Mouse (Mus musculus) MEL (cell line): ENCODE data around the gene Med12l. TPM values are rescaled to one million over a fixed set of nuclear protein-coding genes. Genes with fewer than 3 reads are reported as not detected.

Experiments
- DNase-seq: peaks from one replicate; pipeline ENCODE4 v3.0.0; 2011; ENCODE audit warnings: low read depth, low spot score
- H3K27ac ChIP-seq: 2 replicates; pipeline ENCODE4 v1.5.1; 2012; ENCODE audit warnings: low read depth, mild to moderate bottlenecking, control low read depth, low read length, moderate library complexity; ENCODE audit not compliant: control insufficient read depth
- H3K27me3 ChIP-seq, 2 experiments: fragments of 150-350 bp in 1 of 2; sonication (generic) in 1 of 2; 2 replicates each; pipeline ENCODE4 v1.6.1; 2012; ENCODE audit warnings: low read length in 2 of 2, mild to moderate bottlenecking in 2 of 2, improper control_type of control experiment in 1 of 2, moderate library complexity in 1 of 2; ENCODE audit not compliant: insufficient read depth in 2 of 2, control insufficient read depth in 1 of 2
- H3K36me3 ChIP-seq, 2 experiments: 2 replicates each; pipeline ENCODE4 v1.6.1; 2012 to 2014; ENCODE audit warnings: low read length in 2 of 2, improper control_type of control experiment in 1 of 2, inconsistent platforms in 1 of 2, mild to moderate bottlenecking in 1 of 2; ENCODE audit not compliant: insufficient read depth in 2 of 2, control insufficient read depth in 1 of 2
- H3K4me1 ChIP-seq, 2 experiments: fragments of 150-350 bp in 1 of 2; sonication (generic) in 1 of 2; 2 replicates each; pipeline ENCODE4 v1.6.1; 2012; ENCODE audit warnings: low read length in 2 of 2, improper control_type of control experiment in 1 of 2, mild to moderate bottlenecking in 1 of 2; ENCODE audit not compliant: insufficient read depth in 2 of 2, control insufficient read depth in 1 of 2
- H3K4me3 ChIP-seq, 2 experiments: fragments of 150-350 bp in 1 of 2; sonication (generic) in 1 of 2; 2 replicates each; pipeline ENCODE4 v1.5.1; 2012; ENCODE audit warnings: low read depth in 2 of 2, low read length in 2 of 2, mild to moderate bottlenecking in 2 of 2, moderate library complexity in 2 of 2, control low read depth in 1 of 2, improper control_type of control experiment in 1 of 2; ENCODE audit not compliant: control insufficient read depth in 1 of 2, insufficient read depth in 1 of 2
- H3K79me2 ChIP-seq: 2 replicates; pipeline ENCODE4 v1.6.1; 2012; ENCODE audit warnings: mild to moderate bottlenecking, low read length, moderate library complexity; ENCODE audit not compliant: control insufficient read depth, poor library complexity, insufficient read depth
- H3K9ac ChIP-seq: 2 replicates; pipeline ENCODE4 v1.6.1; 2012; ENCODE audit warnings: low read depth, mild to moderate bottlenecking, control low read depth, low read length, moderate library complexity; ENCODE audit not compliant: control insufficient read depth, poor library complexity, severe bottlenecking
- H3K9me3 ChIP-seq: fragments of 150-350 bp; sonication (generic); replicated peaks from 2 replicates; pipeline ENCODE4 v1.6.1; 2012; ENCODE audit warnings: mild to moderate bottlenecking, low read length, improper control_type of control experiment, moderate library complexity; ENCODE audit not compliant: insufficient read depth
- CHD2 ChIP-seq: IDR thresholded peaks from 2 replicates; pipeline ENCODE4 v1.6.1; 2011; ENCODE audit warnings: low read length, improper control_type of control experiment
- ELF1 ChIP-seq: IDR thresholded peaks from 2 replicates; pipeline ENCODE4 v1.6.1; 2014; ENCODE audit warnings: low read depth, mild to moderate bottlenecking, inconsistent platforms, low read length, improper control_type of control experiment, moderate library complexity
- JUND ChIP-seq: IDR thresholded peaks from 2 replicates; pipeline ENCODE4 v1.6.1; 2011; ENCODE audit warnings: low read depth, mild to moderate bottlenecking, improper control_type of control experiment, low read length
- KAT2A ChIP-seq: conservative IDR thresholded peaks from 2 replicates; pipeline ENCODE4 v1.6.1; 2012; ENCODE audit warnings: low read depth, low read length, improper control_type of control experiment, inconsistent platforms
- MAZ ChIP-seq: IDR thresholded peaks from 2 replicates; pipeline ENCODE4 v1.6.1; 2012; ENCODE audit warnings: low read depth, mild to moderate bottlenecking, inconsistent platforms, low read length, improper control_type of control experiment
- MXI1 ChIP-seq: IDR thresholded peaks from 2 replicates; pipeline ENCODE4 v1.6.1; 2011; ENCODE audit warnings: mild to moderate bottlenecking, low read depth, low read length, improper control_type of control experiment
- MYB ChIP-seq: IDR thresholded peaks from 2 replicates; pipeline ENCODE4 v1.6.1; 2011; ENCODE audit warnings: mild to moderate bottlenecking, low read depth, low read length, improper control_type of control experiment
- MYC ChIP-seq: IDR thresholded peaks from 2 replicates; pipeline ENCODE4 v1.6.1; 2011; ENCODE audit warnings: low read depth, mild to moderate bottlenecking, low read length, improper control_type of control experiment, moderate library complexity
- NELFE ChIP-seq: IDR thresholded peaks from 2 replicates; pipeline ENCODE4 v1.6.1; 2011; ENCODE audit warnings: low read depth, low read length, improper control_type of control experiment
- NRF1 ChIP-seq: IDR thresholded peaks from 2 replicates; pipeline ENCODE4 v1.6.1; 2014; ENCODE audit warnings: low read depth, mild to moderate bottlenecking, inconsistent platforms, low read length, improper control_type of control experiment, moderate library complexity; ENCODE audit not compliant: poor library complexity, insufficient read depth, severe bottlenecking
- POLR2A ChIP-seq, 2 experiments: IDR thresholded peaks; 2 replicates each; pipeline ENCODE4 v1.6.1; 2011 to 2012; ENCODE audit warnings: low read length in 2 of 2, mild to moderate bottlenecking in 2 of 2, control low read depth in 1 of 2, improper control_type of control experiment in 1 of 2, low read depth in 1 of 2, moderate library complexity in 1 of 2; ENCODE audit not compliant: control insufficient read depth in 1 of 2, insufficient read depth in 1 of 2, poor library complexity in 1 of 2
- RCOR1 ChIP-seq: IDR thresholded peaks from 2 replicates; pipeline ENCODE4 v1.6.1; 2012; ENCODE audit warnings: low read depth, mild to moderate bottlenecking, inconsistent platforms, low read length, improper control_type of control experiment
- TAL1 ChIP-seq: IDR thresholded peaks from 2 replicates; pipeline ENCODE4 v1.6.1; 2012; ENCODE audit warnings: mild to moderate bottlenecking, inconsistent platforms, low read length, moderate library complexity, mixed read lengths
- TCF12 ChIP-seq: IDR thresholded peaks from 2 replicates; pipeline ENCODE4 v1.6.1; 2014; ENCODE audit warnings: low read depth, mild to moderate bottlenecking, inconsistent platforms, low read length, improper control_type of control experiment, moderate library complexity
- UBTF ChIP-seq: IDR thresholded peaks from 2 replicates; pipeline ENCODE4 v1.6.1; 2012; ENCODE audit warnings: low read depth, mild to moderate bottlenecking, inconsistent platforms, low read length, improper control_type of control experiment, moderate library complexity, borderline replicate concordance; ENCODE audit not compliant: insufficient read depth
- USF2 ChIP-seq, 2 experiments: IDR thresholded peaks; 2 replicates each; pipeline ENCODE4 v1.6.1; 2011 to 2012; ENCODE audit warnings: improper control_type of control experiment in 2 of 2, low read length in 2 of 2, borderline replicate concordance in 1 of 2, inconsistent platforms in 1 of 2, low read depth in 1 of 2, mild to moderate bottlenecking in 1 of 2; ENCODE audit not compliant: insufficient read depth in 1 of 2
- ZC3H11A ChIP-seq: IDR thresholded peaks from 2 replicates; pipeline ENCODE4 v1.6.1; 2012; ENCODE audit warnings: low read depth, mild to moderate bottlenecking, inconsistent platforms, low read length, improper control_type of control experiment
- ZKSCAN1 ChIP-seq: IDR thresholded peaks from 2 replicates; pipeline ENCODE4 v1.6.1; 2012; ENCODE audit warnings: low read depth, mild to moderate bottlenecking, inconsistent platforms, low read length, improper control_type of control experiment, moderate library complexity
- ZMIZ1 ChIP-seq: IDR thresholded peaks from 2 replicates; pipeline ENCODE4 v1.6.1; 2012; ENCODE audit warnings: low read depth, mild to moderate bottlenecking, inconsistent platforms, low read length, improper control_type of control experiment, moderate library complexity
- polyA plus RNA-seq, 2 experiments: library from polyadenylated mRNA; stranded (reverse) in 1 of 2; unstranded in 1 of 2; fragments of >175 nt in 1 of 2; fragments of >200 nt in 1 of 2; gene quantifications; 2 replicates each; pipeline versions ENCODE4 v1.2.1 to v1.2.4; 2012; ENCODE audit warnings: low replicate concordance in 2 of 2, low read depth in 1 of 2; ENCODE audit not compliant: insufficient read length in 2 of 2, insufficient read depth in 1 of 2, missing spikeins in 1 of 2
- total RNA-seq: library from RNA; depleted of rRNA; stranded (reverse); fragments of 300-350 nt; gene quantifications from 2 replicates; pipeline ENCODE4 v1.2.3, GENCODE M21; 2012

Gene Med12l
- total and polyA plus RNA-seq, 3 experiments = 0.03 TPM; not detected in 2

- peak; percentile 76; the same call in 1 of the 2 replicates for TF ChIP-seq JUND
- no peak for TF ChIP-seq MXI1
- TF ChIP-seq, all 39 proteins: peak for 1
- Histone ChIP-seq H3K4me3 (no peak overlapping the region), H3K27ac (no peak overlapping the region), H3K4me1 (peaks cover 10 to 11% of the 10 kb centered on the region in 2 experiments; a peak in 3 of 4 replicates), H3K27me3 (no peaks in the 10 kb centered on the region), H3K9ac (no peak overlapping the region), H3K36me3 (peaks cover 0 to 21% of the 10 kb centered on the region in 2 experiments; a peak in 2 of 4 replicates), H3K9me3 (no peaks in the 10 kb centered on the region), H3K79me2 (no peaks in the 10 kb centered on the region)
- no peak for DNase-seq
These were observed 149.3 kb downstream of the Med12l start for GRCm38 (mm10) chr3:59154888-59155287.

GRCm38 (mm10) chr3:59155404-59155803 lies 149.8 kb downstream of the Med12l start:
- no peaks in the 10 kb centered on the region for H3K9me3 ChIP-seq
- peaks cover 8% of the 10 kb centered on the region in 2 experiments; a peak in 2 of 4 replicates for H3K4me1 ChIP-seq
- no peak for DNase-seq
- H3K27ac ChIP-seq = no peak overlapping the region
- no peaks in the 10 kb centered on the region for H3K79me2 ChIP-seq
- H3K9ac ChIP-seq = no peak overlapping the region
- H3K4me3 ChIP-seq = no peak overlapping the region
- peaks cover 0 to 16% of the 10 kb centered on the region in 2 experiments; a peak in 2 of 4 replicates for H3K36me3 ChIP-seq
- TF ChIP-seq MYB (no peak), KAT2A (no peak), RCOR1 (no peak), ZMIZ1 (no peak), TAL1 (no peak), ZKSCAN1 (no peak), ZC3H11A (no peak), UBTF (no peak), TCF12 (no peak), USF2 (IDR thresholded peaks at IDR 0.05; ENCODE audit: borderline replicate concordance in 1 of 2, insufficient read depth in 1 of 2, low read depth in 1 of 2, low read length in 2 of 2) (no peak), POLR2A (IDR thresholded peaks at IDR 0.05; ENCODE audit: control insufficient read depth in 1 of 2, insufficient read depth in 1 of 2, low read depth in 1 of 2, low read length in 2 of 2, poor library complexity in 1 of 2) (no peak), MYC (no peak), NRF1 (no peak), MAZ (no peak), NELFE (no peak), ELF1 (no peak), CHD2 (no peak)
- H3K27me3 ChIP-seq = no peaks in the 10 kb centered on the region
